Mouse (Mus musculus): Measurements from ENCODE around the gene Nrros.

Nrros gene

GRCm38 (mm10) chr16:32165281-32165821 is at the start of gene Nrros:
TSS of gene Nrros (minus strand) at chr16:32165594.
- peak; percentile 19 for DNase-seq (ENCODE audit: low read depth, low spot score)

- DNase-seq (ENCODE audit: low read depth, low spot score) = no peak
These were observed 49.6 kb upstream of the Nrros start for GRCm38 (mm10) chr16:32214804-32215576.

GRCm38 (mm10) chr16:32214156-32214555 is 48.8 kb upstream of the Nrros start:
- DNase-seq (ENCODE audit: low read depth, low spot score) = no peak

- no peak for DNase-seq (ENCODE audit: low read depth, low spot score)
These were observed 39.5 kb upstream of the Nrros start for GRCm38 (mm10) chr16:32204902-32205301.

- DNase-seq (ENCODE audit: low read depth, low spot score) = no peak
These were observed 37.3 kb upstream of the Nrros start for GRCm38 (mm10) chr16:32202681-32203080.

- peak; percentile 17 for DNase-seq (ENCODE audit: low read depth, low spot score)
These were observed 35.6 kb upstream of the Nrros start for GRCm38 (mm10) chr16:32201004-32201325.

- peak; percentile 54 for DNase-seq (ENCODE audit: low read depth, low spot score)
These were observed 35.0 kb upstream of the Nrros start for GRCm38 (mm10) chr16:32200256-32201003.

GRCm38 (mm10) chr16:32190011-32190441 is 24.6 kb upstream of the Nrros start:
- DNase-seq (ENCODE audit: low read depth, low spot score) = no peak

- no peak for DNase-seq (ENCODE audit: low read depth, low spot score)
These were observed 23.7 kb upstream of the Nrros start for GRCm38 (mm10) chr16:32189109-32189508.

- no peak for DNase-seq (ENCODE audit: low read depth, low spot score)
These were observed 20.7 kb upstream of the Nrros start for GRCm38 (mm10) chr16:32186056-32186455.

GRCm38 (mm10) chr16:32179333-32179901 is 14.0 kb upstream of the Nrros start, which contains the start of gene Bex6:
TSS of gene Bex6 (plus strand) at chr16:32179823.
- no peak for DNase-seq (ENCODE audit: low read depth, low spot score)

GRCm38 (mm10) chr16:32176896-32177686 is 11.7 kb upstream of the Nrros start:
- DNase-seq (ENCODE audit: low read depth, low spot score) = no peak

GRCm38 (mm10) chr16:32175029-32175428 is 9.6 kb upstream of the Nrros start:
- no peak for DNase-seq (ENCODE audit: low read depth, low spot score)

- DNase-seq (ENCODE audit: low read depth, low spot score) = no peak
These were observed 9.1 kb upstream of the Nrros start for GRCm38 (mm10) chr16:32174340-32175005.

GRCm38 (mm10) chr16:32173401-32173800 is 8.0 kb upstream of the Nrros start:
- no peak for DNase-seq (ENCODE audit: low read depth, low spot score)

- DNase-seq (ENCODE audit: low read depth, low spot score) = no peak
These were observed 5.8 kb upstream of the Nrros start for GRCm38 (mm10) chr16:32171031-32171731.

- no peak for DNase-seq (ENCODE audit: low read depth, low spot score)
These were observed 2.6 kb upstream of the Nrros start for GRCm38 (mm10) chr16:32167819-32168545.

- no peak for DNase-seq (ENCODE audit: low read depth, low spot score)
These were observed 882 bp downstream of the Nrros start for GRCm38 (mm10) chr16:32164396-32165027.

GRCm38 (mm10) chr16:32163891-32164290 is 1.5 kb downstream of the Nrros start:
- DNase-seq (ENCODE audit: low read depth, low spot score) = no peak
